Mouse (Mus musculus) kidney, postnatal 10 days (tissue): ENCODE results near the gene Cadps.

Experiments used
- DNase-seq: peaks from one replicate; pipeline ENCODE4 v3.0.0; 2021; ENCODE audit warnings: mixed read lengths

The Cadps gene

DNA sequence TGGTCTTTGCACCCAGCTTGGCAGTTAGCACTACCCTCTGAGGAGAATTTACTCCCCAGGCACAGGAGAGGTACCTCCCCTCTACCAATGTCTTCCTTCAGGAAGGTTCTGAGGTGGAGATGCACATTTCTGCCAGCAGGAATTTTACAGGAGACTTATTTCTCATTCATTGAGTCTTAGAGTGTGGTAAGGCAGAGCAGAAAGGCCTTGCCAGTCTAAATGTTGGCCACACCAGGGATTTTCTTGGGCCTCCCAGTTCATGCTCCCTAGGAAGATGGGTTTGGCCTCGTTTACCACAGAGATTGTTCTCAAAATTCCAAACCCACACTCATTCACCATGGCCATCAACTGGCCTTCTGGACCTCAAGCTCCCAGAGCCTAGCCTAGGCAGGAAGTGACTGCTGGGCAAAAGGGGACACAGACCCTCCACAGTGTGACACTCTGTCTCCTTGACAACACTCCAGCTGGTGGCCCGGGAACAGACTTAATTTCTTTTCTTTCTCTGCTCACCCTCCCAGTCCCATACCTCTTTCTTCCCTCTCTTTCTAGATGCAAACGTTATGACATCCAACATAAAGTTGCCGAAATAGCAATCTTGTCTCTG lies 434.6 kb downstream of the Cadps start:
- no peak for DNase-seq

DNA sequence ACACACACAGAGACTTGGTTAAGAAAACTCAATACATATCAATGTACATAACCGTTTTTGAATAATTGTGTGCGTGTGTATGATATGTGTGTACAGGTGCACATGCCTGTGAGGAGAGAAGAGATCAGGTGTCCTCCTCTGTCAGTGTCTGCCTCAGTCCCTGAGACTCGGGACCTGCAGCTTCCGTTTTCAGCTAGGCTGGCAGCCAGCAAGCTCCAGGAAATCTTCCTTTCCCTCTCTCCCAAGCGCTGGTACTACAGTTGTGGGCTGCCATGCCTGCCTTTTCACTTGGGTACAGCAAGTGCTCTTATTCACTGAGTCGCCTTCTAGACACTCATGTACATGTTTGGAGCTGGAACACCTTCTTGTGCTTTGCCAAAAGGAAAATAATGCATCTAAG lies 435.7 kb downstream of the Cadps start:
- DNase-seq: no peak

DNA sequence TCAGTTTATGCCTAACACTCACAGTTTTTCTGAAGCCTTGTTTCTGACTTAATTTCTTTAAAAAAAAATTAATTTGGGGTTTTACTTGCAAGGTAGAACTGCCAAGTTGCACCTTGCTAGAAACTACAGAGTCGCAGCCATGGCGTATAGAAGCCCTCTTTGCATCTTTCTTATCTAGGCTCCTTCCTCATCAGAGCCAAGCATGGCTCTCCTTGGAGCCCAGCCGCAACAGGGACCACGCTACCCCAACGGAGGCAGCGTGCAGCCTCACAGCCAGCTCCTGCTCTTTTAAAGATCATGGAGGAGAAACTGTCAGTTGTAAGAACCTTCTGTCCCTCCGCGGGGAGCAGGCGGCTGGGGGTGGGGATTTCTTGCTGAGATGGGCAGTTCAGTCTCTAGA lies 445.0 kb downstream of the Cadps start:
- DNase-seq: no peak

DNA sequence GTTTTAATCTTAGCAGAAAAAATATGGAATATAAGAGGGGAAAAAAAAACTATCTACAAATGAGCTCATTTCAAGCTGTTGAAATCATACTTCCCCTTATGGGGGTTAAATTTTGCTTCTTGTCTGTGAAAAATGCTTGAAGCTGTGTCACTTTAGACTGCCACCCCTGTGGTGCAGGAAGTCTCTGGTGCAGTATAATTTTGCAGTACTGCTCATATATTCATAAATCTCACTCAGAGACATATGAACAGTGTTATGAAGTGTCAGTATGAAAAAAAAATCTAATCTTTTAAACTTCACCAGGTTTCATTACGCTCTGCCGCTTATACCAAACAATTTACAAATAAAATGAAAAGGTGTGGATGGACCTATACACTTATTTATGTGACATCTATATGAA lies 445.6 kb downstream of the Cadps start:
- no peak for DNase-seq

DNA sequence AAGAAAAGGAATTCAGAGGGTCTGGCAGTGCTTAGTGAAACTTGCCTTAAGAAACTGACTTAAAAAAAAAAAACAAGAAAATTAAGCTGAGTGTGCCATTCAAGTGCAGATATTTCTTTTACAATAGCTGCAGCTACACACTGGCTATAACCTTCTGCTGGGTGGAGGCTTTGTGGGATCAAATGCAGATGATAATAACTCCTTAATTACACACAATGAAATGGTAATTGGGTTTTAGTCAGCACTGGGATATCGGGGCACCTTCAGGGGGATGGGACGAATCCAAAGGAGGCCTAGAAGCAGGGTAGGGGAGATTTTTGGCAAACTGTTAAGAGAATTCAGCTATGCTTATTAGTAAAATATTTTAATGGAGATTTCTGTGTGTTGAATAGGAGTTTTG lies 447.4 kb downstream of the Cadps start:
- DNase-seq: no peak

DNA sequence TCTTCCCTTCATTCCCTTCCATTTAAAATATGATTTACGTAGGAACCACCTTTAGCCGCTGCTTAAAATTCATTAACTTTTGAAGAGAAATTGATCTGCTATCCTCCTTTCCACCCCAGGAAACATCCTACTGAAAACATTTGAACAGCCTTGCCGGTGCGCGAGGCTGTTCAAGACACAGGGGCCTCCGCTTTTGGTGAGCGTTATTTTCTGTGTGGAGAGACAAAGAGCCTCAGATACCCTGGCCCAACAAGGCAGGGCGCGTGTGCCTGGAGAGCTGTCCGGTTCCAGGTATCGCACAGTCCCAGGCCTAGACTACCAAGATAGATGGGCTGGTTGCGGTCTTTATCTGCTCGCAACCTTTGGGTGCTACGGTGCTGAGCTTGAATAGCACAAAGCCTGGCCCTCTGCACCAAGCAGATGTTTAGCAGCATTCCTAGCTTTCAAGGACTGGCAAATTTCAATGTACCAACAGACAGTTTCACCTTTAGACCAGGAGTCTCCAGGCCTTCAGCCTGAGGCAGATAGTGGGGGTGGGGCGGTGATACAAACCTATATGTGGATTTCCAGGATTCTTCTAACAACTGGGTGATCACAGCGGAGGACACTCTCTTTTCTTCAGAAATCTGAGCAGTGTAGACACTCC lies 472.5 kb downstream of the Cadps start:
- DNase-seq: no peak

DNA sequence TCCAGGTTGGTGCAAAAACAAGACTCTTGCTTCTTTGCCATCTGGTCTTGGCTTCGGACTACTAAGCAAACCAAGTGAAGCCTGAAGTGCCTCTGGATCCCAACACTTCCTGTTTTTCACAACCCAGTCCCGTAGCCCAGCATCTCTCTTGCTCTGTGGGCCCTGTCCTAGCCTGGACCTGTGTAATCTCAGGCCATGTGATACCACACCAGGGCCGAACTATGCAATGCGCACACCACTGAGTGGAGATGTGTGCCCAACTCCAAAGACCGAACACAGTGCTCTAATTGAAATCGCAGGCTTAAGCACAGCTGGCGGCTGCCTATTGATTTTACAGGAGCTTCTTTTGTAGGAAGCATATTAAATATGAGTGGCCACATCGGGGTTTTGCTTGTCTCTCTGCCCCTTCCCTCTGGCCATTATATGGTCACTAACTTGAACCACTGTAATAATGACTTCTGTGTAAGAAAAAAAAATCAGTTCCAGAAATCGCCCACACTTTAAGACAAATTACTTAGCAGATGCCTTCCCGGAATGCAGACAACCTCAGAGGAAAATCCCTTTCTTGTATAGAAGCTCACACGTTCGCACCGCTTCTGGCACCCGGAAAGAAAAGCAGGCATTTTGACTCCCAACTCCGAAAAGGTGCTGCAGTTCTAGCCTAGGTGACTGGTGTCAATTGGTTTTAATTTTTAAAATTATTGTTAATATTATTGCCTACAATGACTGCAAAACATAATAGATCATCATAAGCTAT lies 473.4 kb downstream of the Cadps start:
- no peak for DNase-seq

DNA sequence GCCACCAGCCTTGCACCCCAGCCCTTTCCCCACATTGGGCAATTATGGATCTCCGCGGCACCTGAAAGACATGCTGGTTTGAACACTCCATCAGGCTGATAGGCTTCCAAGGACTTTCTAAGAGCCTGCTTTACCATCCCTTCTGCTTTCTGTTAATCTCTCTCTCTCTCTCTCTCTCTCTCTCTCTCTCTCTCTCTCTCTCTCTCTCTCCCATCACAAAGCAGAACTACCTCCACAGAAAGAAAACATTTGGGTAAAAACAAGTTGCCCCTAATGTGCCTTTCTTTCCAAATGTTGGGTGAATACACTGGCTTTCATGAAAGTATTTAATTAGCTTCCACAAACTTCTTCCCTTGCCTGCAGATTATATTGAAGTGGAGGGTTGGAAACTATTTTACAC lies 474.8 kb downstream of the Cadps start, which contains the start of gene Fezf2:
Fezf2 (minus strand) TSS at position 101 of the 400 bp plus-strand sequence.
- DNase-seq: no peak

DNA sequence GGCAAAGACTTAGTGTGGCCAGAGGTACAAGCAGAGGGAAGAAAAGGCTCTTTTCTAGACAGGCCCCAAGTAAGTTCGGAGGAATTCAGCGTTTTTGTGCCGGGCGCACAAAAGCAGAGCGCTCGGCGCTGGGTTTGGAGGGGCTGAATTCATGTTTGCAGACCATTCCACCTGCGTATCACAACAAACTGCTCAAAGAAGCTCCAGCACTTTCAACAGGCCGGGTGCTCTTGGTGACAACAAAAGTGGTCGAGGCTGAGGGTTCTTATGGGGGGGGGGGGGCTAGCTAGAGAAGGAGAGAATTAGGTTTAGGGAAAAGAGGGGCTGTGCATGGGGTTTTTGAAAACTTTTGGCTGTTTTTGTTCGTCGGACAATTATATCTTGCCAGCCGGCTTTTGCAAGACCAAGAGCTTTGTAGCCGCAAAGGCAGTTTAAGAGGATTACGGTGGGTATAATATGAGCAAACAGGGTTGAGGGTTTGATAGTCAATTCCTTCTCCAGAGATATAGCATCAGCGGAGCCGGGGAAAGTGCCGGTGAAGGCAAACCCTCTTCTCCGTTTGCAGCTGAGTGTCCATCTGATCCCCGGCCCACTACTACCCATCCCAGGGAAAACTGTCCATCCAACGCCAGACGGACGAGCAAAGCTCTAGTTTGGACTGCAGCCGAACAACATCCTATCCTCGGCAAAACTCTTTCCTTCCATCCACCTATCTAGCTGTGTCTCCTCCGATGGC lies 475.8 kb downstream of the Cadps start:
- no peak for DNase-seq

DNA sequence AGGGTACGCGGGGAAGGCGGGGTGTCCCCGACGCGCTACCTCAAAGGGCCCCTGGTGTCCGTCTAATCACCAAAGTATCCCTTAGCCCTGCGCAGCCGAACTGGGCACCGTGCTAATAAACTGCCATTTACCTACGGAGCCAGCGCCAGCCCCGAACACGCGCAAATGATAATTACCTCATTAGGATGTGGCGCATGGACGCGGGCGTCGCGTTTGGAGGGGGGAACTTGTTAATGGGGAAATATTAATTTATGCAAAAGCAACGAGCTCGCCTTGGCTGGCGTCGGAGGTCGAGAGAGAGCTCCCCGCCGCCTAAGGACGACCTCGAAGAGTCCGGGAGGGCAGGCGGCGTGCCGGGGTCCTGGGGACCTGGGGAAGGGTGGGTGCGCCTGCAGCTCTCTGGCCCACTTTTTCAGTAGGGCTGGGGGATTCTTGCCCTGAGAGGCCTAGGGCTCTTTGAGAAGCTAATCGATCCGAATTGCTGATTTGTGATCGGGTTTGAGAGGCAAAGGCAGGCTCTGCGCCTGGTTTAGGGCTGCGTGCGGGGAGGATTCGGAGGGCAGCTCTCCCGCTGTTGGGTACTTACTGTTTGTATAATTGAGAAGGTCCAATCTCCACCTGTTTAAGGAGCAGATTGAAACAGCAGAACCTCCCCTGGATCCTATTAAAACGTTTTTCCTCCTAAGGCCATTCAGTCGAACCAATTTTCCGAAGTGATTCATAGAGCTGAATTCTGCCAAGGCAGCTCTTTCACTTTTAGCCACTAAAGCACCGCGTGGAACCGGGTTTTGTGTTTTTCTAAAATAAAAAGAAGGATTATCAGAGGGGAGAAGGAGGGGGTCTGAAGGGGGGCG lies 476.6 kb downstream of the Cadps start:
- DNase-seq: no peak

DNA sequence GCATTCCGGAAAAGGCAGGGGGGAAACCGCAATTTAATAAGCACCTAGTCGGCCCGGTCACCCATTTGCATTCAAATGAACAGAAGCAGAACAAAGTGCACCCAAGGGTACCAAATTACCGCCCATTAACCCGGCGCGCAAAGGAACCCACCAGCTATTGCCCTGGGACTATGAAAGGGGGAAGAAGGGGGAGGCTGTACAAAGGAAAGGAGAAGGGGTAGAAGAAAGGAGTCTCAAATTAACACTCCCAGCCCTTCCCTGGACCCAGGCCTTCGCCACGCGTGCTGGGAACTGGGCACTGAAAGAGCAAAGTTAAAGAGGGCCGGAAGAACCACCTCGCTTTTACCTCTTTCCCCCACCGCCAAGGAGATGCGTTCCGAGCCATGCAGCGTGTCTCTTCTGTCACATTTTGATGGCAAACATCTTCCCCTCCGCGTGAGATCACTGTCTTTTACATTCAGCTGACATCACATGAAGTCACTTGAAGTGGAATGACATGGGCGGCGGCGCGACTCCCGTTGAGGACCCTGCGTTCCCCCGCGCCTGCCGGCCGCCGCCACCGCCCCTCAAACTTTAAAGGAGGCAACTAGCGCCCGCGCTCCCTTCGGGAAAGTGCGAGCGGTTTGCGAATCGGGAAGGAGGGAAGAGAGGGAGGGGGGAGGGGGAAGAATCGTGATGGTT lies 477.5 kb downstream of the Cadps start:
- no peak for DNase-seq

DNA sequence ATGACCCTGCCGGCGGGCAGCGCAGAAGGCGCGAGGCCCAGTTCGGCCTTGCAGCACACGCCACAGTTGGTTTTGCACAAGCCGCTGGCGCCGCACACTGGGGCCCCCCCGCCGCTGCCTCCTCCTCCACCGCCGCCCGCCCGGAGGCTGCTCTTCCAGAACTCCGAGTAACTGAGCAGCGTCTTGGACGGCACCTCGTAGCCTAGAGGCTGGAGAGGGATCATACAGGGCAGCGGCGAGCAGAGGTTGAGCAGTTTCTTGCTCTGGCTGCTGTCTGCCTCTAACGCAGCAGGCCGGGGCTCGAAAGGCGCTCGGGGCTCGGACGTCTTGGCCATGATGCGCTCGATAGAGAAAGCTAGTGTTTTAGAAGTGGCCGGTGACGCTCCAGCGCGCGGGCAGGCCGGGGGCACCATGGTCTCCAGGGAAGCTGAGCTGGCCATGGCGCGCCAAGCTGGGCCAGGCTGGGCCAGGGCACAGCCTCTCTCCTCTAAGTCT lies 478.1 kb downstream of the Cadps start:
- no peak for DNase-seq

DNA sequence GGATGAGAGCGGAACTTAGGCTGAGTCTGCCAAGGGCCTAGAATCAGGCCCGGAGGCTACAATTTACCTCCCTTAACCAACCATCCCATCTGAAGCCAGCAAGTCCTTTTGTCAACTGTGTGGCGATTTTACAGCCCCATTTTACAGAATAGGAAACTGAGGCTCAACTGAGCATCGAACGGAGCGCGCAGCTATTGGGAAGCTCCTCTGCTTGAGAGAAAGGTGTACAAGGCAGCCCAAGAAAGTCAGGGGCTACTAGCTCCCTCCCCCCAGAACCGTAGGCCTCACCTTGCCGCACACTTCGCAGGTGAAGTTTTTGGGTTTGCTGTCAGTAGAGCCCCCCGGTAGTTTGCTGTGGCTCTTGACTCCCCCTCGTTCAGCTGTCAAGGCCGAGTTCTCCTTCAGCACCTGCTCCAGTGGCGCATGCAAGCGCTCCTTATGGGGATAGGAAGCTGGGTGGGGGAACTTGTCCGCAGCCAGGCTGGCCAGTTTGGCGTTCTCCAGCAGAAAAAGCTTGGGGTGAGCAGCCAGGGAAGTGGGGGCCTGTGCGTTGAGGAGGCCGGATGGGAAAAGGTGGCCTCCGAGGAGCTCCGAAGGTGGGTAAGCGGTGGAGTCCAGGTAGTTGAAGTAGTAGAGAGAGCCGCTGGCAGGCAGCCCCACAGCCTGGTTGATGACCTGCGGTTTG lies 478.7 kb downstream of the Cadps start:
- DNase-seq: no peak

DNA sequence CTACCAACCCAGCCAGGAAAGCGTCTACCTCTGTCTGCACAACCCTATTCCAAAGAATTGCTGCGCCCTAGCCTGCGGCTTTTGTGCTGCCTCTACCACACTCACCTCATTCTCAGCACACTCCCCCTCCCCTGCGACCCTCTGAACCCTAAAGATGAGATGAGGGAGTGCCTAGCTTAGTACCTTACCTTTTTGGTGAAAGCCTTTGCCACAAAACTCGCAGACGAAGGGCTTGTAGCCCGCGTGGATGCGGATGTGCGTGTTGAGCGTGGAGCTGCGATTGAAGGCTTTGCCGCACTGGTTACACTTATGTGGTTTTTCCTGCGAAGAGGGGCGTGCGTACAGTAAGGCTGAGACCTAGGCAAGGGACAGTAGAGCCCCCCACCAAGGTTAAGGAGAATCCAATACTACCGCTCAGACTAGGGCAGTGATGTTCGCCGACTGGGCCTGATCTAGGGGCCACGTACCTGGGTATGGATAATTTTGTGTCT lies 479.4 kb downstream of the Cadps start:
- DNase-seq: no peak

DNA sequence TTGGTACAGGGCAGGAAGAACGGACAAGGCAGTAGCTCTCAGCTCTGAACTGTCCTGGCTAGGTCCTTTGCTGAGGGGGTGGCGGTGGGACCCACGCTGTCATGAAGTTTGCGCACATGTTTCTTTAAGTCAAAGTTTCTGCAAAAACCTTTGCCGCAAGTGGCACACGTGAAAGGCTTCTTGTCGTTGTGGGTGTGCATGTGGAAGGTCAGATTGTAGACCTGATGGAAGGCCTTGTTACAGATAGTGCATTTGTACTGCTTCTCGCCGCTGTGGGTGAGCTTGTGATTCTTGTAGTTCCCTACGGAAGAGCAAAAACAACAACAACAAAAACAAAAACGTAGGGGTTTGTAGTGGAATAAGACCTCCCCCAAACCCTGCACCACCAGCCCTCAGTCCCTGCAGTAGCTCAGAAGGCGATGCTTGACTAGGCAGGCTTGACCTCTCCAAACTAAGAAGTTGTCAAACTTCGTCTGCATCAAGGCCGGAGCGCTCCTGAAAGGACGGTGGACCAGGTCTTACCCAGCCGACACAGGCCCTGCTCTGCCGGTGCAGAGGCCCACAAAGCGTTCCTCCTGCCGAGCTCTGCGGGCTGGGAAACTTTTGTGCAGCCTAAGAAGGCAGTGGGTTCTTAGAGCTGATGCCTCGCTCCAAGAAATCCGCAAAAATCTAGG lies 480.3 kb downstream of the Cadps start:
- no peak for DNase-seq

DNA sequence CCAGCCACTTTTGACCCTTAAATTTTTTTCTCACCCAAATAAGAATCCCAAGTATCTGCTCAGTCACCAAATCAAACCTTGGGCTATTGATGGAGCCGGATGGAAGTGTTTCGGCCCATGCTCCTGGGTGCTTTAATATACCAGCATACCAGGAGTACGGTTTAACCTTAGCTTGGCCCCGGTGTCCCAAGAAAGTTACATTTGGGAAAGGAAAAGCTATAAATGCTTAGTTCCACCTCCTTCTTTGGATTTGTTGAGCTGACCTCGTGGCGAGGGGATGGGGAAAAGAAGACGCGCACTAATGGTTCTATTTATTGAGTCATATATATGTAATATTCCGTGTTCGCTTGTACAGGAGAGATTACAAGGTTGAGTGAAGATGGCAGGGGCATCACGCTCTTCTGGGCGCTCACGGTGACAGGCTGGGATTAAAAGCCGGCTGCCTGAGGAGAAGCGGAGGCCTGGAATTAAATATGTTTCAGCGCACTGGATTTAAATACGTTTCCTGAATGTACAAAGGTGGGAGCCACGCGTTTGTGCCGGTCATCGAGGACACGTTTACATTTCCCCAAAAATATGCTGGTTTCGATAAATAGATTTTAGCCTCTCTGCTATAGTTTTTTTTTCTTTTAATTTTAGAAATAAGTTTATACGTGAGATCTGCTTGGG lies 481.0 kb downstream of the Cadps start:
- DNase-seq: no peak

DNA sequence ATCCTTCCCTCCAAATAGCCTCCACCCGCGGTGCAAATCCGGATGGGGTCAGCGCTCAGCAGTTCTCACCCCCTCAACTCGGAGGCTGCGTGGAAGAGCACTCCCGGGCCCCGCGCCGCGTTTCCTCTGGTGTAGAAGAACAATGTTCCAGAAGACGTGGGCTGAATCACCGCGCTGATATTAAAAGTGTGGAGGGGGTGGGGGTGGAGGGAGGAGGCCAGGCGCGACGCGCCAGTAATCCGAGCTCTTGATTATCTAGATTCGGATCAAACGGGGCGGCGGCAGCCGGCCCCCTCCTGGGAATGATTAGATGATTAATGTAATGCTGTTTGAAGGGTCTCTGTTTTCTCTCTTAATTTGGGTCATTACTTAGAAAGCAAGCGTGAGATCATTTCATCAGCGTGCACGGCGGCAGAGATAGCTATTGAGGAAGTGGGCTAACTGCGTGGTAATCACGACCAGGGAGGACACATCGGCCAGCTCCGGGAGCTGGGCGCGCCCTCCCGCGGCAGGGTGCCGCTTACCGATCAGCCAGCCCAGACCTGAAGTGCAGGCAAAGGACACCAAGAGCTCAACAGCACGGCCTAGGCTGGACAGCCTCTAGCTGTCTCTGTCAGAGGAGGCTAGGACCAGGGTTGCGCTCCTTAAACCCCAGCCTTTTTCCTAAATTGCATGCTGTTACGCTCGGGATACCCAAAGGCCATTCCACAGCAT lies 481.6 kb downstream of the Cadps start:
- DNase-seq: no peak

DNA sequence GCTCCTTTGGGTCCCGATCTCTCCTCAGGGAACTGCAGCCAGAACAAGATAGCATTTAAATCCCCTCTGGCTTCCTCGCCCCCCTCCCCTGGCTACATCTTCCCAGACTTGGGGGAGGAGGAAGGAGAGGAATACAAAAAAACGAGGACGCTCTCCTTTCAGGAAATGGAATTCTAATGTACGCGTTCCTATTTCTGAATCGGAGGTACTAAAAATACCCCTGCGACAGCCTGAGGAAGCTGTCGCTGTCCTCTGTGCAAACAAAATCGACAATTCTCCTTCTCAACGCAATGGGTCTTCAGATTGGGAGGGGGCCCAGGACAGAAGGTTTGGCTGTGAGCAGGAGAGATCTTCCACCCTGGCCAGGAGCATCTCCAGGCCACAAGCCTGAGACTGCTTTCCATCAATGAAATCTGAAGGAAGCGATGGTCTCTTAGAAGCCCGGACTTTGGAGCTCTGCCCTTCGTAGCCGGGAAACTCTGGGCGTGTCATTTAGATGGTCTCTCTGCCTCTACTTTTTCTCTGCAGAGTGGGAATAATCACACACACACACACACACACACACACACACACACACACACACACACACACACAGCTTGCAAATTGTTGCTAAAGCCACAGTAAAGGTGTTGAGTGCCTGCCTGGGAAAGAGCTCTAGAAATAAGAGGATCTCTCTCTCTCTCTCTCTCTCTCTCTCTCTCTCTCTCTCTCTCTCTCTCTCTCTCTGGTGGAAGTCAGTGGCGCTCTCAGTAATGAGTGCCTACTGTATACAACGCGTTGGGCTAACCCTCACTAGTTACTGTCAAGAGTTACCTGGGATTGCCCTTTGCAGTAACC lies 482.4 kb downstream of the Cadps start:
- DNase-seq: no peak
